Mouse (Mus musculus) intestine, embryonic 14.5 days (tissue): ENCODE data around the gene Slc36a2. TPM values are rescaled to one million over a fixed set of nuclear protein-coding genes. Genes with fewer than 3 reads are reported as not detected.

Experiments used
- polyA plus RNA-seq: library from polyadenylated mRNA; unstranded; fragments of >200 nt; fragmentation: Nextera tagmentation; extraction: Ambion mirVana; gene quantifications from 2 replicates; pipeline ENCODE4 v1.2.1, GENCODE M21; 2014

Slc36a2 gene
- polyA plus RNA-seq, 1 experiment from 2014 or later, result 0.09 TPM

Other genes starting within 250 kb of the Slc36a2 start
- 20.5 and 20.9 TPM in 2 replicates for gene Tnip1, start 222.2 kb downstream of the Slc36a2 start, polyA plus RNA-seq
- gene Anxa6, start 151.6 kb downstream of the Slc36a2 start, polyA plus RNA-seq, result 327 and 365 TPM in 2 replicates
- gene Ccdc69, start 106.9 kb downstream of the Slc36a2 start, polyA plus RNA-seq, result 3.0 and 3.1 TPM in 2 replicates
- gene Gm2a, start 87.0 kb downstream of the Slc36a2 start, polyA plus RNA-seq, result 23.1 and 24.9 TPM in 2 replicates
- not detected in 2 replicates for gene Slc36a3, start 33.4 kb downstream of the Slc36a2 start, polyA plus RNA-seq
- gene Slc36a1, start 19.3 kb upstream of the Slc36a2 start, polyA plus RNA-seq, result 2.6 and 2.9 TPM in 2 replicates
- 0.07 TPM in 2 replicates for gene Fat2, start 151.5 kb upstream of the Slc36a2 start, polyA plus RNA-seq
- 1,391 and 1,474 TPM in 2 replicates for gene Sparc, start 238.1 kb upstream of the Slc36a2 start, polyA plus RNA-seq